8 mouse cellular contexts compared by ENCODE assay signal in the genomic region with DNA sequence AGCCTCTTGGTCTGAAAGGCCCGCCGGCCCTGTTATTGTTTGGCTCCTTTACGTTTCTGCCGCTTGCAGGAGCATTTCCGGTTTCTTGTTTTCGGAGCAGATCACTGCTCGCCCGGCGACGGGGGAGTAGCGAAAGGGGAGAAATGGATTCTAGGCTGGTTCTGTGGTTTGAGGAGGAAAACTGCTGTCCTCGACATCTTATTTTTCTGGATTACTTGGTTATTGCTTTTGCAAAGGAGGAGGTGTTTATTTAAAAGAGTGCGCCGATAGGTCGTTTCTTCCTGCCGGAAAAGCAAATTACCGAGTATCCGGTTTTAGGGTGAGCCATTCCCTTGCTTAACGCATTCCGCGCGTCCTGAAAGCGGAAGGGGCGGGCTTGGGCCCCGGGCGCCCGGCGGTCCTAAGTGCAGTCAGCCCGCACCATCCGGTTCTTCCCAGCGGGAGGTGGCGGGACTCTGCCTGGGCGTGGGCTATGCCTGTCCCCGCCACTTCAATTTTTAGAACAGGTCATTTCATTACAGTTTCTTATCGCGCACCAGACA. TPM values are rescaled to one million over a fixed set of nuclear protein-coding genes. Genes with fewer than 3 reads are reported as not detected.
DNase-seq lines count a peak whose midpoint lies in the region; ATAC-seq lines count a peak whose summit lies in the region.

No protein-coding gene starts in this region.

- peak overlapping the region; percentile 71 for H3K9ac ChIP-seq in embryonic facial prominence, embryonic 12.5 days
- peak overlapping the region; percentile 86 for H3K9ac ChIP-seq in limb, embryonic 13.5 days
- H3K9ac ChIP-seq in midbrain, embryonic 16.5 days (ENCODE audit: low read depth, low read length): peak overlapping the region; percentile 60

- peak overlapping the region; percentile 68 for H3K4me2 ChIP-seq in embryonic facial prominence, embryonic 12.5 days (replicated peaks)
- peak overlapping the region; percentile 76 for H3K4me2 ChIP-seq in limb, embryonic 13.5 days (replicated peaks)
- peak overlapping the region; percentile 78 for H3K4me2 ChIP-seq in midbrain, embryonic 16.5 days (ENCODE audit: low read length)

- peak; percentile 78 for ATAC-seq in embryonic facial prominence, embryonic 12.5 days (ENCODE audit: insufficient number of reproducible peaks, insufficient read depth, low FRiP score, low TSS enrichment)
- peak; percentile 85 for ATAC-seq in limb, embryonic 13.5 days (ENCODE audit: low FRiP score, low read depth)
- ATAC-seq in midbrain, embryonic 16.5 days: peak; percentile 84

- no peaks in the 10 kb centered on the region for H3K9me3 ChIP-seq in embryonic facial prominence, embryonic 12.5 days
- no peaks in the 10 kb centered on the region for H3K9me3 ChIP-seq in limb, embryonic 13.5 days
- H3K9me3 ChIP-seq in midbrain, embryonic 16.5 days (replicated peaks; ENCODE audit: control insufficient read depth, low read length, poor library complexity, severe bottlenecking): no peaks in the 10 kb centered on the region

- peak; percentile 94 for DNase-seq in 3T3-L1 (ENCODE audit: low read depth, low spot score)
- peak; percentile 90 for DNase-seq in adrenal gland, postnatal 25 days
- DNase-seq in heart, adult 11 months: peak; percentile 99
- peak; percentile 92 for DNase-seq in kidney, adult 18-20 months
- DNase-seq in spleen, postnatal 10 days (ENCODE audit: low spot score in 2 of 2): peak; percentile 84 to 93

- H3K27me3 ChIP-seq in embryonic facial prominence, embryonic 12.5 days: no peaks in the 10 kb centered on the region
- no peaks in the 10 kb centered on the region for H3K27me3 ChIP-seq in limb, embryonic 13.5 days
- no peaks in the 10 kb centered on the region for H3K27me3 ChIP-seq in midbrain, embryonic 16.5 days (ENCODE audit: control insufficient read depth, insufficient read depth, low read depth, low read length)

- peak overlapping the region; percentile 72 for H3K4me3 ChIP-seq in embryonic facial prominence, embryonic 12.5 days
- H3K4me3 ChIP-seq in limb, embryonic 13.5 days: peak overlapping the region; percentile 87
- H3K4me3 ChIP-seq in midbrain, embryonic 16.5 days (ENCODE audit: low read depth, low read length): peak overlapping the region; percentile 79

- H3K27ac ChIP-seq in embryonic facial prominence, embryonic 12.5 days: peak overlapping the region; percentile 95
- H3K27ac ChIP-seq in limb, embryonic 13.5 days: peak overlapping the region; percentile 97
- peak overlapping the region; percentile 94 for H3K27ac ChIP-seq in midbrain, embryonic 16.5 days (ENCODE audit: low read length)

- peaks cover 7% of the 10 kb centered on the region; the same call in 1 of the 2 replicates for H3K36me3 ChIP-seq in embryonic facial prominence, embryonic 12.5 days
- H3K36me3 ChIP-seq in limb, embryonic 13.5 days: peaks cover 16% of the 10 kb centered on the region; the same call in 1 of the 2 replicates
- no peaks in the 10 kb centered on the region for H3K36me3 ChIP-seq in midbrain, embryonic 16.5 days (ENCODE audit: control insufficient read depth, insufficient read depth, low read length)

- WGBS in embryonic facial prominence, embryonic 12.5 days: under 1% methylated on average over 36 of the region's 36 CpGs
- under 1% methylated on average over 36 of the region's 36 CpGs for whole genome bisulfite sequencing in limb, embryonic 13.5 days
- WGBS in midbrain, embryonic 16.5 days: under 1% methylated on average over 36 of the region's 36 CpGs

- H3K4me1 ChIP-seq in embryonic facial prominence, embryonic 12.5 days: peaks cover 27% of the 10 kb centered on the region
- H3K4me1 ChIP-seq in limb, embryonic 13.5 days: peaks cover 39% of the 10 kb centered on the region
- H3K4me1 ChIP-seq in midbrain, embryonic 16.5 days (ENCODE audit: control insufficient read depth, insufficient read depth, low read length): peaks cover 29% of the 10 kb centered on the region

RNA-seq across cellular contexts. Expression of a gene that starts 1.1 kb away (rescaled TPM):
- 74.1 and 81.7 TPM in 2 replicates for total RNA-seq in adrenal gland, postnatal 25 days (2021)
- polyA plus RNA-seq in embryonic facial prominence, embryonic 12.5 days (2016; fragmentation: Nextera tagmentation; extraction: Ambion mirVana): 159 and 161 TPM in 2 replicates
- polyA plus RNA-seq in limb, embryonic 13.5 days (2015; fragmentation: Nextera tagmentation; extraction: Ambion mirVana): 158 and 161 TPM in 2 replicates
- 48.9 and 57.3 TPM in 2 replicates for polyA plus RNA-seq in midbrain, embryonic 16.5 days (2015; fragmentation: Nextera tagmentation; extraction: Ambion mirVana)

RNA-seq across cellular contexts. Expression of a gene that starts 1.2 kb away (rescaled TPM):
- total RNA-seq in adrenal gland, postnatal 25 days (2021): 12.5 and 12.9 TPM in 2 replicates
- 29.4 and 36.2 TPM in 2 replicates for polyA plus RNA-seq in embryonic facial prominence, embryonic 12.5 days (2016; fragmentation: Nextera tagmentation; extraction: Ambion mirVana)
- polyA plus RNA-seq in limb, embryonic 13.5 days (2015; fragmentation: Nextera tagmentation; extraction: Ambion mirVana): 28.3 and 31.0 TPM in 2 replicates
- polyA plus RNA-seq in midbrain, embryonic 16.5 days (2015; fragmentation: Nextera tagmentation; extraction: Ambion mirVana): 19.2 and 20.9 TPM in 2 replicates

RNA-seq across cellular contexts. Expression of a gene that starts 21.2 kb away (rescaled TPM):
- total RNA-seq in adrenal gland, postnatal 25 days (2021): 0.38 and 1.5 TPM in 2 replicates
- 57.0 and 61.9 TPM in 2 replicates for polyA plus RNA-seq in embryonic facial prominence, embryonic 12.5 days (2016; fragmentation: Nextera tagmentation; extraction: Ambion mirVana)
- 45.8 and 47.6 TPM in 2 replicates for polyA plus RNA-seq in limb, embryonic 13.5 days (2015; fragmentation: Nextera tagmentation; extraction: Ambion mirVana)
- polyA plus RNA-seq in midbrain, embryonic 16.5 days (2015; fragmentation: Nextera tagmentation; extraction: Ambion mirVana): 165 and 178 TPM in 2 replicates

RNA-seq across cellular contexts. Expression of a gene that starts 24.5 kb away (rescaled TPM):
- total RNA-seq in adrenal gland, postnatal 25 days (2021): 34.0 and 38.0 TPM in 2 replicates
- 4.2 and 5.3 TPM in 2 replicates for polyA plus RNA-seq in embryonic facial prominence, embryonic 12.5 days (2016; fragmentation: Nextera tagmentation; extraction: Ambion mirVana)
- polyA plus RNA-seq in limb, embryonic 13.5 days (2015; fragmentation: Nextera tagmentation; extraction: Ambion mirVana): 5.7 and 6.0 TPM in 2 replicates
- polyA plus RNA-seq in midbrain, embryonic 16.5 days (2015; fragmentation: Nextera tagmentation; extraction: Ambion mirVana): 65.8 and 95.2 TPM in 2 replicates

RNA-seq across cellular contexts. Expression of a gene that starts 32.3 kb away (rescaled TPM):
- 0.05 and 0.76 TPM in 2 replicates for total RNA-seq in adrenal gland, postnatal 25 days (2021)
- 2.4 and 2.8 TPM in 2 replicates for polyA plus RNA-seq in embryonic facial prominence, embryonic 12.5 days (2016; fragmentation: Nextera tagmentation; extraction: Ambion mirVana)
- 2.2 and 2.4 TPM in 2 replicates for polyA plus RNA-seq in limb, embryonic 13.5 days (2015; fragmentation: Nextera tagmentation; extraction: Ambion mirVana)
- polyA plus RNA-seq in midbrain, embryonic 16.5 days (2015; fragmentation: Nextera tagmentation; extraction: Ambion mirVana): 4.4 and 5.1 TPM in 2 replicates

Comparison
In these comparisons a context has a peak if more than half of its experiments do, and no peak if none do; other contexts are left out.
1. Peak in every context shown above with its lines: DNase-seq, ATAC-seq, H3K4me3 ChIP-seq and H3K27ac ChIP-seq.